Mouse (Mus musculus): ENCODE data around the gene Arid1a.

Gene Arid1a

DNA sequence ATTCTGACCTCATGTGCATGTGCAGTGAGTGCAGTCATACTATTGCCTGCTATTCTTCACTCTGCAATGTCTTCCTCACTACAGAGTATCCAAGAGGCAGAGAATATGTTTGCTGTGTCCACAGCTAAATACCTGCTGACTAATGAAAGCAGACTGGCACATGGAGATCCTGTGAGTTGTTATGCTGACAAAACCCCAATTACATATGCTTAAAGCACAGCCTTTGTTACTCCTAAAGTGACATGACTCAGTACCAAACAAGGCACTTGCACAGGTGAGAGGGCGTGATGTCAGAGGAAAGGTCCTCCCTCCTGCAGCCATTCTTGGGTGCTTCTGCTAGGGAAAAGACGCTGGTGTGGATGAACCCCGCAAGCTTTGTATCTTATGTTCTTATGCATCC is 21.3 kb downstream of the Arid1a start:
- in situ Hi-C loops (cut with MboI): no loop called here

DNA sequence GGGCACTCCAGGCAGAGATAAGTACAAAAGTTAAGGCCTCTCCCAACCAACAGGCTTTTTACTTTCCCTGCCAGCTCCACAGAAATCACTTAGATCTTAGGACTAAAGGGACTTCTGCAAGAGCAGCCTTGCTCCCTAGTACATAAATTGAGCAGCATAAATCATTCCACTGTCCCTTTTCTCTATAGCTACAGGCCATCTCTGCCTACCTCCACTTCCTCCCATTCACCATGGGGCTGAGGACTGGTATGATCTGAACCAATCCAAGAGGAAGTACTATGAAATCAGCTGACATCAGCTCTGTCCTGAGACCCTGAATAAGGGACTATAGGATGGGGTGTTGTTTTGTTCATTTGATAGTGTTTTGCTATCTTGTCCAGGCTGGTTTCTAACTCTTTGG is 26.4 kb downstream of the Arid1a start:
- in situ Hi-C loops (cut with MboI): no loop called here

DNA sequence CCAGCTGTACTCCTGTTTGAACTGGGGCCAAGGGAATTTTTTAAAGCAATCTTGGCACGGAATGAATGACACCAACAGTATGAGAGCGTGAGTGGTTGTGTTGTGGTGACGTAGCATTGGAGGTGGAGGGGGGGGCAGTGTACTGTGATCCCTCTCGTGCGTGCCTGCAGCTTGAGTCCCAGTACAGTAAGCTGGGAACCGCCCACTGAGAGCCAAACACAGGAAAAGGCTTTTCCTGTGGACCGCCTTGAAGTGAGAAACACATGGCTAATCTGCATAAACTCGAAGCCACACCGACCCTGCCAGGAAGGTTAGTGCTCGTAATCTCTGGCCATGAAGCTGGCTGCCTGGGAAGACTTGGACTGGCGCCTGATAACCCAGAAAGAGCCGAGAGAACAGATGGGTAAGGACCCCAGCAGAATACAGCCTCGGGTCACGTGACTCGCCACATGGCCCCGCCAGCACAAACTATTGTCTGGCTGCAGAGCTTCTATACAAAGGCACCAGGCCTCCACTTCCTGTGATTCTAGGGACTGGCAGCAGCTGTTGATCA is 27.0 kb downstream of the Arid1a start:
- in situ Hi-C loops (cut with MboI): no loop called here

DNA sequence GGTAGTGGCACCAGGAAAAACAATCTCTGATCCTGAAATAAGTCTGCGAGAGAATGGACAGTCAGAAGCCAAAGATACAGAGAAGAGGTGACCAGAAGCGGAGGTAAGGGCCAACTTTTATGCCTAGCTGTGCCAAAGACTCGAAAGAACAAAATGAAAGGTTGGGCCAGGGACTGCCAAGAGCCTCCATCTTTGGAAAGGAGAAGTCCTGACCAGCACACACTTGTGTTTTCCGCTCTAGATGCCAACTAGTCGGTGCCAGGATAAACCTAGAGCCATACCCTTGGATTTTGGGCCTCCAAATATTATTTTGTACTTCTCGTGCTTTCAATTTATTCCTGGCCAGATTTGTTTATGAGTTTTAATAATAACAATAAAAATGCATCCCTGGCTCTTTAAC is 27.6 kb downstream of the Arid1a start:
- in situ Hi-C loops (cut with MboI): no loop called here

- in situ Hi-C loops (cut with MboI): no loop called here
Measured at GRCm38 (mm10) chr4:133728256-133728655, 28.3 kb downstream of the Arid1a start.

GRCm38 (mm10) chr4:133725706-133726105 is 30.9 kb downstream of the Arid1a start:
- in situ Hi-C loops (cut with MboI): no loop called here

GRCm38 (mm10) chr4:133719791-133720190 is 36.8 kb downstream of the Arid1a start:
- in situ Hi-C loops (cut with MboI): no loop called here

DNA sequence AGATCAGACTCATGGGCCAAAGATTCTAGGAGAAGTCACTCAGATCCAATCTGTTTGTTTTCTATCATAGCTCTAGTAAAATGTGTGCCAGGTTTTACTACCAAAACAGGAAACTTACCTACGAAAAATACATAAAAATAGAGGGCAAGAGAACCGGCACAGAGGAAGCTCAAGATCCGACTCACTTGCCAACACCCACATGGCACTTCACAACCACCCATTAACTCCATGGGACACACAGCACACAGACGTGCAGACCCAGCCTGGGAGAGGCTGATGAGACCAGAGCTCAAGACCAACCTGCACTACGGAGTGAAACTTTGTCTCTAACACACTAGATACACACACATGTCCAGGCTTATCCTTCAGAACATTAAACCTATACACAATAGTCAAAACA is 43.8 kb downstream of the Arid1a start:
- in situ Hi-C loops (cut with MboI): no loop called here

- in situ Hi-C loops (cut with MboI): no loop called here
Measured at GRCm38 (mm10) chr4:133711307-133712076, 45.1 kb downstream of the Arid1a start.

GRCm38 (mm10) chr4:133709395-133709794 is 47.2 kb downstream of the Arid1a start:
- in situ Hi-C loops (cut with MboI): no loop called here

DNA sequence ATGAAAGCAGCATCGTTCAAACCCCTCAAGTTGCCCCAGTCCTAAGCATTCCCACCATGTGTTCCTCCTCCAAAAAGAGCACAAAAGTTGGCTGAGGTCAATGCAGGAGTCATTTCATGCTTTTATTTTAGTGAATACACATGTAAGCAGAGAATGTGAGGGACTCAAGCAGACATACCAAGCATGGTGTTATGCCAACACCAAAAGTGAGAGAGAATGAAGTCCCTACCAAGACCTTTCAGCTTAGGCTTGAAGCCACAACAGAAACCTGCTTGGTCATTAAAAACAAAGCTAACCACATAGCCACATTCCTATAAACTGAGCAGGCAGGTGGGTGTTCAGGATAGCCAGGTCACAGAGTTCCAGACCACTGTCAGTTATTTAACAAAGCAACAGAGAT is 49.1 kb downstream of the Arid1a start:
- in situ Hi-C loops (cut with MboI): no loop called here

DNA sequence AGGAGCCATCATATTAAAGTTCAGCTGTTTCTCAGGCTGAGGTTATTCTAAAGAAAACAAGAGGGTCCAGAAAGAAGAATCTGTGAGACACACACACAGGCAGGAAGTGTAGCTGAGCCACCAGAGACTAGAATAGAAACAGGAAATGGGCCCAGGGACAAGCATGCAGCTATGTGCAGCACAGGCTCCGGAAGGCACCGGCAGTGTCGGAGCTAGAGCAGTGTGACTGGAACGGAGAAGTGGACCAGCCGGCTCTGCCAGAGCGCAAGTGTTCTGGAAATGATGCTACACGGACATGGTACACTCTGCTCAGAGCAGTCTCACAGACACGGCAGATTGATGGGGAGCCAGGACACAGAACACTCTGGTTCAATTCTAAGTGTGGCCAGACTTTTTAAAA is 49.6 kb downstream of the Arid1a start:
- in situ Hi-C loops (cut with MboI): no loop called here

DNA sequence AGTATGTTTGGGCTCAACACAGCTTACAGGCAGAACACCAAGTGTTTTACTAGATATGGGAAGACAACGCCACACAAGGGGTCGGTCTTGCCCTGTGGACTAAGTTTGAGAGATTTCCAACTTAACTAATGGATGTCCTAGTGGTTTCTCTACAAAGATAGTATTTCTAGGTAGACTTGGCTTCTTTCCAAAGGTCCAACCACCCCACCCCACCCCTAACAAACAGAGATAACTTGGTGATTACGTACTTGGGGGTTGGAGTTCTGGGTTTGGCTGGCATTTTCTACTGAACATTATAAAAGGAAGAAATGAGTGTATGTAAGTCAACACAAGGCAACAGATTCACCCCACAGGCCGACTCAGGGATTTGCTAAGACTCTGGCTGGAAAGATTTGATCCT is 51.5 kb downstream of the Arid1a start:
- in situ Hi-C loops (cut with MboI): no loop called here

DNA sequence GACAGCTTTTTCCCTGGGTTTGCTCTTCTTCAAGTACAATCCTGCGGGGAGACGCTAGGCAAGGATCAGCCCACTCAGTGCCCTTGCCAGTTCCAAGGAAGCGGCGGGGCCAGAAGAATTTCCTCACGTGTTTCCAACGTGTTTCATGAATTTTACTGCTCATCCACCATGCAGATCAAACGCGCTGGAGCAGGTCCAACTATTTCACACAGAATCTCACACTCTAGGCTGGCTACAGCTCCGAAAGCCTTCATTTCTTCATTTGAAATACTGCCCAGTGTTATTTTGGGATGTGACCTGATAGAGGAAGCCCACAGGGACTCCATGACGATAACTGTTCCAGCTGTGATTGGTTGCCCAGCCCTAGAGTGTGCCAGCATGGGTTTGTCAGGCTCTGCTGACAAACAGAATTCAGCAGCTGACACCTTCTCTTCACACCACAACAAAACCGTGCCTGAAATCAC is 55.6 kb downstream of the Arid1a start:
- in situ Hi-C loops (cut with MboI): no loop called here

DNA sequence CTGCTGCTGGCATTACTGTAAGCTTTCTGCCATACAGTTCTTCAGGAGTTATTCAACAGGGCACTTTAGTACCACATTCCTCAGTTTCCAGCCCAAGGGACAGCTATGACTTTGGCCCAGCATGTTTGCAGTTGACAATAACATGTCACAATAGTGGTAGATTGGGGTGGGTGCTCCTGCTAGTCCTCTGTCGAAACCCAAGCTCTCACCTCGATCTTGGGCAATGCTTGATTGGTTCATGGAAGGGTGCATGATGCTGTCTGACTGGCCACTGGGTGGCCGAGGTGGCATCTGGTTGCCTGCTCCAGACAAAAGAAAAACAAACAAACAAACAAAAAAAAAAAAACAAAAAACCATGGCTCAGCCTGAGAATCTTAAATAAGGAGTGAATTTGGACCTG is 61.2 kb downstream of the Arid1a start:
- in situ Hi-C loops (cut with MboI): no loop called here

GRCm38 (mm10) chr4:133690252-133690651 is 66.3 kb downstream of the Arid1a start:
- in situ Hi-C loops (cut with MboI): no loop called here

DNA sequence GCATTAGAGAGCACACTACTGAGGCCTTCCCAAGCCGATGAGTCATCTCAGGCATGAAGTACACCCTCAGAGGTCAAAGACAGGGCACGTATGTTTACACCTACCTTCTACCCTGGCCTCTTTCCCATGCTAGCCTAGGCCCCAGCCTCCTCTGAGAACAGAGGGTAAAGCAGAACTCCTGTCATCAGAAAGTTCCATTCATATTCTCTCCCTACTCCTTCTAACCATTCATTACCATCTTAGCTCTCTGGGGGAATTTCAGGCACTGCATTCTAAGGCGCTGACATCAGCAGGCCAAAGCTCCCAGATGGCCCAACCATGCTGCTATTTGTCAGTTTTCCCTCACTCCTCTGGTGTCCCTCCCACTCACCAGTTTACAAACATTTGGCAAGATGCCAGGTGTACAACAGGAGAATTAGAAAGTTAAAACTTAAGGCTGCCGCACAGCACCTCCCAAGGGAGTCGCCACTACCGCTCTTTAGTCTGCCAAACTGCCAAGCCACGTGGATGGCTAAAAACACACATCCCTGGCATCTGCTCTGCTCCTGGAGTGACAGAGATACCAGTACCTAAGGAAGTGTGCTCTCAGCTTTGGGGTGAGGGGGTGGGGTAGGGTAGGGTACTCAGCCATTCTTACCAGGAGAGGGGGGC is 68.0 kb downstream of the Arid1a start:
- in situ Hi-C loops (cut with MboI): no loop called here

DNA sequence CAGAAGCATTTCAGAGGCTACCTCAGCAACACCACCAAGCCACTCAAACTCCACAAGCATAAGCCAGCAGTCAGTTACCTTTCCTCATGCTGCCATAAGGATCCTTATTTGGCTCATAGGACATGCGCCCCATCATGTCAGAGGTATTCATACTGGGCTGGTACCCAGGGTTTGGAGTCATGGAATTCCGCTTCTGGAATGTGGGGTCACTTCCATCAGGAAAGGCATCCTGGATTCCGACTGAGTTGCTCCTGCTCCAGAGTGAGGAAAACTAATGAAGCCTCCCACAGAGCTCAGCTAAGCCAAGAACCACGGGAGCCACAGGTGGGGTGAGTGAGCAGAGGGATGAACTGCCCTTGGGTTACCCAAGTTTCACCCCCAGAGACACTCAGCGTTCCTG is 69.4 kb downstream of the Arid1a start:
- in situ Hi-C loops (cut with MboI): no loop called here

- in situ Hi-C loops (cut with MboI): no loop called here
Measured at GRCm38 (mm10) chr4:133686512-133686911, 70.1 kb downstream of the Arid1a start.

GRCm38 (mm10) chr4:133680206-133680786 is 76.3 kb downstream of the Arid1a start:
- in situ Hi-C loops (cut with MboI): no loop called here

DNA sequence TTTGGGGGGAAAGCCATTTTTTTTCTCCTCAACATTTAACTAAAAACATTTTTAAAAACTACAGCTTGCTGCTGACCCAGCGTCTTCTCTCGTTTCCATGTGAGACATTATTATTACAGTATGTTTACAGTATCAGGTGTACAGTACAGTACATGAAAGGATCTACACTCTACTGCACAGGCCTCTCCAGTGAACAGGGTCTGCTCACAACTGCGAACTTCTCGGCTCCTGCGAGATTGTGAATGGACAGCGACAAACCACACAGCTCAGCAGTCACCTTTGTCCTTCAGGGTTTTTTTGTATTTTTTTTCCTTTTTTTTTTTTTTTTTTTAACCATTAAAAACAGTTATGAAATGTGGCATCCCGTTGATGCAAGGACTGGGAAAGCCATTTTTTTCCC is 76.9 kb downstream of the Arid1a start:
- in situ Hi-C loops (cut with MboI): loop anchor here (5.0 to 10.0 kb wide), 2 partner anchors 73 to 145 kb away; no protein-coding TSS in a partner anchor

DNA sequence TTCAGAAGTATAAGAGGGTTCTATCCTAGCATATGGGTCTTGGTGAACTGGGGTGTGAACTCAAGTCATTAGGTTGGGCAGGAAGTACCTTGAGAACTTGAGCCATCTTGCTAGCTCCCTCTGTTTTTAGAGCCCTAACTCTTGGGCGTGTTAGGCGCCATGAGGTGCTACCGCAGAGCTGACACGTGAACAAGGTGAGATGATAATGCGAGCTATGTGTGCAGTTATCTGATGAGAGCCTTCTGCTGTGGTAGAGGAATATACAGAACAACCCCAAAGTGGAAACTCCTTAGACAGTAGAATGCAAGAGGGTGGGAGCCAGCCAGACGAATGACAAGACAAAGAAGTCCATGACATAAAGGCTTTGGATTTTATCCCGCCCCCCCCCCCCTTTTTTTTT is 79.3 kb downstream of the Arid1a start:
- in situ Hi-C loops (cut with MboI): loop anchor here (5.0 to 10.0 kb wide), 2 partner anchors 75 to 148 kb away; no protein-coding TSS in a partner anchor

DNA sequence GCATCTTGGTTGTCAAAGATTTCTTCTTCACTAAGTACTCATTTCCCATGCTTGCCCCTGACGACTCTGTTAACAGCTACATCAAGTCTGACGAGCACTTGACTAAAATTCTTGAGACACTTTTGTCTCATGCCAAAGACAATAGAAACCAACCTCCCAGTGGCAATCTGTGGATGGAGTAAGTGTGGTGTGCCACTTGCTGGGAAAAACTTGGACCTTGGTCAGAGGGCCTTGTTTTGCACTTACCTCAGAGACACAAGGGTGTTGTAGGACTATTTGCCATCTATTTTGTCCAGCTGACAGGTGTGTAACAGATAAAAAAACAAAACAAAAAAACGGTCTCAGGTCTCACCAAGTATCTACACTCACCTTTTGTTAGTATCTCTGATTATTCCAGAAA is 80.4 kb downstream of the Arid1a start:
- in situ Hi-C loops (cut with MboI): loop anchor here (5.0 to 10.0 kb wide), 2 partner anchors 76 to 149 kb away; no protein-coding TSS in a partner anchor

All from mature B cell (primary cell).